Mouse (Mus musculus) kidney, postnatal 0 days (tissue): ENCODE results near the gene Gnb1l. TPM values are rescaled to one million over a fixed set of nuclear protein-coding genes. Genes with fewer than 3 reads are reported as not detected.

ENCODE experiments used
- ATAC-seq: fragments of 200-750 bp; cut with Nextera tagmentation; replicated peaks from 2 replicates; pipeline ENCODE4 v1.8.0; 2017; ENCODE audit warnings: low read depth, moderate number of reproducible peaks, moderate TSS enrichment, moderate library complexity; ENCODE audit not compliant: low FRiP score
- DNase-seq: peaks from one replicate; pipeline ENCODE4 v3.0.0-alpha.2; 2016; ENCODE audit warnings: low spot score
- H3K27ac ChIP-seq: fragments of 300-500 bp; sonication (generic); 2 replicates; pipeline ENCODE4 v1.5.1; 2014; ENCODE audit warnings: mild to moderate bottlenecking
- H3K27me3 ChIP-seq: fragments of 300-500 bp; sonication (generic); 2 replicates; pipeline ENCODE4 v1.6.1; 2014; ENCODE audit warnings: low read length, mixed read lengths; ENCODE audit not compliant: insufficient read depth
- H3K36me3 ChIP-seq: fragments of 300-500 bp; sonication (generic); 2 replicates; pipeline ENCODE4 v1.6.1; 2014; ENCODE audit warnings: low read length, mixed read lengths; ENCODE audit not compliant: insufficient read depth
- H3K4me1 ChIP-seq: fragments of 300-500 bp; sonication (generic); replicated peaks from 2 replicates; pipeline ENCODE4 v1.6.1; 2014; ENCODE audit warnings: antibody characterized with exemption, low read length, mixed read lengths; ENCODE audit not compliant: insufficient read depth
- H3K4me2 ChIP-seq: fragments of 300-500 bp; sonication (generic); 2 replicates; pipeline ENCODE4 v1.6.1; 2014; ENCODE audit warnings: mild to moderate bottlenecking, low read length, moderate library complexity, mixed read lengths
- H3K4me3 ChIP-seq: fragments of 300-500 bp; sonication (generic); replicated peaks from 2 replicates; pipeline ENCODE4 v1.5.1; 2014; ENCODE audit warnings: low read depth, low read length
- H3K9ac ChIP-seq: fragments of 300-500 bp; sonication (generic); 2 replicates; pipeline ENCODE4 v1.6.1; 2014; ENCODE audit warnings: low read depth, low read length
- H3K9me3 ChIP-seq: fragments of 300-500 bp; sonication (generic); replicated peaks from 2 replicates; pipeline ENCODE4 v1.6.1; 2016; ENCODE audit warnings: low read length, inconsistent platforms, mixed read lengths
- CTCF ChIP-seq: IDR thresholded peaks from 2 replicates; pipeline ENCODE4 v1.5.1; 2016; ENCODE audit warnings: antibody characterized with exemption, low read depth, mild to moderate bottlenecking, moderate library complexity
- WGBS: fragments of 180-500 bp; shearing (Covaris S2); extraction: QIAGEN DNeasy Blood & Tissue Kit; methylation state at CpG from one replicate; pipeline ENCODE4 v1.1.7; 2014; 5-methylcytosine and 5-hydroxymethylcytosine counted together
- polyA plus RNA-seq: library from polyadenylated mRNA; unstranded; fragments of >200 nt; fragmentation: Nextera tagmentation; extraction: Ambion mirVana; gene quantifications from 2 replicates; pipeline ENCODE4 v1.2.1, GENCODE M21; 2015

Gene Gnb1l
- polyA plus RNA-seq, 1 experiment from 2014 or later: 12.9 TPM

DNA sequence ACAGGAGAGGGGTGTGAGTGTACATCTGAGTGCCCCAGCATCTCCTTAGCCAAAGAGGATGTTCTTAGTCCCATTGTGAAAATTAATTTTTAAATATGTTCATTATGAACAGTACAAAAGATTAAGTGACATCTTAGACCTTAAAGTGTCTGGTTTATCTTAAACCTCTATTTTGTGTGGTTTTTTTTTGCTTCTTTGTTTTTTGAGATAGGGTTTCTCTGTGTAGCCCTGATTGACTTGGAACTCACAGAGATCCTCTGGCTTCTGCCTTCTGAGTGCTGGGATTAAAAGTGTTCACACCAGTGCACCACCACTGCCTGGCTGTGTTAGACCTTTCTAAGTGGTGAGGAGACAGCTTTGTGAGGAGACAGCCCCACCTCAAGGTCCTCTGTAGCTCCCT, 39.9 kb upstream of the Gnb1l start:
- Histone ChIP-seq H3K36me3 (peaks cover 15% of the 10 kb centered on the region), H3K4me3 (no peak overlapping the region), H3K4me2 (no peak overlapping the region), H3K27ac (no peak overlapping the region), H3K9ac (no peak overlapping the region), H3K9me3 (no peaks in the 10 kb centered on the region), H3K4me1 (0 out of 2 replicates have a peak, but pooled peaks cover 4% of the 10 kb centered on the region), H3K27me3 (no peaks in the 10 kb centered on the region)
- DNase-seq (no peak), ATAC-seq (no peak)
- no peak for TF ChIP-seq CTCF

DNA sequence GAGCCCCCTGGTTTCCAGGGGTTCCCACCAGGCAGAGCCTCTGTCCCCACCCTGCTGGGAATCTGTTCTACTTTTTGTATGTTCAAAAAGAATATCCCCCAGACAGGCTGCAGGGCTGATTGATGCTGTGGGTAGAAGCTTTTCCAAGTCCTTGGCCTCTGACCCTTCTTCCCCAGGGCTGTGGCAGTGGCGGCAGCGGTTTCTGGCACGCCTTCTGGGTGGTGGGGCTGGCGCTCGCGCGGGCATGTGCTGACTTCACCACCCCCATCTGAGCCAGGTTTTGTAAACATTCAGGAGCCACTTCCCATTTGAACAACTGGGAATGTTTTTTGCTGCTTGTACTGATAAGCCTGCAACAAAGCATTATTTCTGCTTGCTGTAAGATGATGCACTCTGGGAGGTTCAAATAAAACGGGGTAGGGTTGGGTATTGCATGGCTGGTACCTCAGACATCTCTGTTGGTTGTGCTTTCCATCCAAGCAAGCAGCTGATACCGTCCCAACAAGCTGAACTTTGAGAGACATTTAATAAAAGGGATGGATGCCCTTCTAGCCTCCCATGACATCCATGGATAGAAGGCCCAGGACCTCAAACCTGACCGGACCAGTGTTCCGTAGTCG, 39.1 kb upstream of the Gnb1l start:
- Histone ChIP-seq H3K9me3 (no peaks in the 10 kb centered on the region), H3K27ac (no peak overlapping the region), H3K4me1 (0 out of 2 replicates have a peak, but pooled peaks cover 4% of the 10 kb centered on the region), H3K4me2 (0 out of 2 replicates have a peak overlapping the region, but pooled peaks have one; percentile 15), H3K36me3 (peaks cover 15% of the 10 kb centered on the region), H3K27me3 (no peaks in the 10 kb centered on the region), H3K9ac (no peak overlapping the region), H3K4me3 (no peak overlapping the region)
- ATAC-seq: no peak
- TF ChIP-seq CTCF: no peak
- 24% methylated on average over 12 of the region's 12 CpGs for WGBS
- DNase-seq: no peak

DNA sequence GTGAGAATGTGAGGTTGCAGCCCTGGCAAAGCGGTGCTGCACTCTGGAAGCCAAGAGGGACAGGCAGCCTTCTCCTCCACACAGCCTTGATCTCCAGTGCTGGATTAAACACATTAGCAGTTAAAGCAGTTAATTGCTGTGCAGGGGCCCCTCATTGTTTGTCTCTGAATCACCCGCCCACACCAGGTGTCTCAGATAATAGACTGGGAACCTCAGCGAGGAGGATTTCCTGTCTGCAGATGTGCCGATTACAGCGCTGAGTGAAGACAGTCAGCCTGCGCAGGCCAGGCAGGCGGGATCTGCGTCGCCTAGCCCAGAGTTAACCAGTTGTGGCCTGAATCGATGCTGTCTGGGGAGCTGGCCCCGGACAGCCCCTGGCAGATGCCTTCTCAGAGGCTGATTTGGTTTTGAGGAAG, 38.5 kb upstream of the Gnb1l start:
- TF ChIP-seq CTCF: no peak
- Histone ChIP-seq H3K36me3 (peaks cover 11% of the 10 kb centered on the region), H3K4me1 (0 out of 2 replicates have a peak, but pooled peaks cover 4% of the 10 kb centered on the region), H3K9me3 (no peaks in the 10 kb centered on the region), H3K27ac (no peak overlapping the region), H3K9ac (no peak overlapping the region), H3K4me3 (no peak overlapping the region), H3K27me3 (no peaks in the 10 kb centered on the region), H3K4me2 (peak overlapping the region; percentile 15; the same call in 1 of the 2 replicates)
- ATAC-seq (peak; percentile 49; the same call in 1 of the 2 replicates), DNase-seq (peak; percentile 54)
- 8% methylated on average over 11 of the region's 11 CpGs for WGBS

DNA sequence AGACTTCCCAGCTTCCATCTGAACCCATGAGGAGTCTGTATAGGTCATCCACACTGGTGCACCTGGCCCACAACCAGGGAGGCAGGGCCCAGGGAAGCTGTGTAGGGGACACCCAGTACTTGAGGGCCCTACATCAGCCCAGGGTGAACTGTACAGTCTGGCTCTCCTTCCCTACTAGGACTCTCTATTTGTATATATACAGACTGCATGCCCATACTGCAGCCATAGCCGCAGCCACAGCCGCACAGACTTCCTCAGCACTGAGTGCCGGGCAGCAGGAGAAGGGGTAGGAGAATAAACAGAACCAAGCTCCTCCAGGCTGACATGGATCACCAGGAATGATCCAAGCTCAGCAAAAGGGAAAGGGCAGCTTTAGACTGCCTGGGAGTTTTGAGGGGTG, 37.7 kb upstream of the Gnb1l start:
- no peak for TF ChIP-seq CTCF
- 0 out of 2 replicates have a peak, but pooled peaks cover 4% of the 10 kb centered on the region for H3K4me1 ChIP-seq
- DNase-seq (no peak), ATAC-seq (no peak)
- H3K4me3 ChIP-seq: no peak overlapping the region
- 95% methylated on average over 3 of the region's 3 CpGs for WGBS
- H3K36me3 ChIP-seq: peaks cover 10% of the 10 kb centered on the region
- H3K27ac ChIP-seq: no peak overlapping the region
- H3K4me2 ChIP-seq: no peak overlapping the region
- no peak overlapping the region for H3K9ac ChIP-seq
- no peaks in the 10 kb centered on the region for H3K9me3 ChIP-seq
- no peaks in the 10 kb centered on the region for H3K27me3 ChIP-seq

DNA sequence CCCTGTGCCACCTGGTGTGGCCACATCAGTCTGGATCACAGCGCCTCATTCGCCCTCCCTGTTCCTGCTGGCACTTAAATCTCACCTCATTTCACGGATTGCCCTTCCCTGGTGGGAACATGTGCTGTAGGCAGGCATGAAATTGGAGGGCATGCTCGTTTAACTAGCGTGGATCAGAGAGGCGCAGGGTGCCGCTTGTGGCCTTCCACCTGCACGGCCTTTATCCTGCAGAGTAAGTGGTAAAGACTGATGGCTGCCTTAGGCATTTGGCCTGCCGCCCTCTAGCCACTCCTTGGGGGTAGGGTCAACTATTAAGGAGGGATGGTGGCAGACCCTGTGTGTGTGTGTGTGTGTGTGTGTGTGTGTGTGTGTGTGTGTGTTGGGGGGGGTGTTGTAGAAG, 36.5 kb upstream of the Gnb1l start:
- H3K4me1 ChIP-seq: 0 out of 2 replicates have a peak, but pooled peaks cover 4% of the 10 kb centered on the region

DNA sequence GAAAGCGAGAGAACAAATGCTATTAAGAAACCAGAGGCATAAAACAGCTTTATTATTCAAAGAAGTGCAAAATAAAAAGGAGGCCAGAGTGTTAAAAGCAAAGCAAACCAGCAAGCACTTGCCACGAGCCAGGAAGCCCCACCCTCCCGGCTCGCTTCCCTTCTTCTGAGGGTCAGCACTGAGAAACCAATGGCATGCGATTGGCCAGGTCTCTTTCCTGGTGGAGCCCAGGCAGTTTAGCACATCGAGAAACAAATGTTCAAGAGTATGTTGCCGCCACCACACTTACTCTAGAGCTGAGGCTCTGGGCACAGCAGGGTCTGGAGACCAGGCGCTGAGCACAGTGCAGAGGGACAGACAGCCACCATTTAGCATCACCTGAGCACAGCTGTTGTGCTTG, 35.9 kb upstream of the Gnb1l start:
- H3K27ac ChIP-seq: no peak overlapping the region
- TF ChIP-seq CTCF: no peak
- H3K4me1 ChIP-seq: 0 out of 2 replicates have a peak, but pooled peaks cover 4% of the 10 kb centered on the region
- DNase-seq (no peak), ATAC-seq (no peak)
- H3K4me3 ChIP-seq: no peak overlapping the region
- H3K4me2 ChIP-seq: no peak overlapping the region
- H3K9ac ChIP-seq: no peak overlapping the region
- H3K27me3 ChIP-seq: no peaks in the 10 kb centered on the region
- H3K36me3 ChIP-seq: no peaks in the 10 kb centered on the region
- no peaks in the 10 kb centered on the region for H3K9me3 ChIP-seq
- WGBS: 55% methylated on average over 8 of the region's 8 CpGs

More for the DNA sequence above, 36.5 kb upstream of the Gnb1l start:
- TF ChIP-seq CTCF: no peak
- Histone ChIP-seq H3K4me3 (no peak overlapping the region), H3K9ac (no peak overlapping the region), H3K4me2 (no peak overlapping the region), H3K27me3 (no peaks in the 10 kb centered on the region), H3K27ac (no peak overlapping the region), H3K36me3 (peaks cover 3% of the 10 kb centered on the region; the same call in 1 of the 2 replicates), H3K9me3 (no peaks in the 10 kb centered on the region)
- DNase-seq (no peak), ATAC-seq (no peak)
- WGBS: 75% methylated on average over 9 of the region's 9 CpGs
